Mouse (Mus musculus) embryonic facial prominence, embryonic 11.5 days (tissue): ENCODE results near the gene Tmem222. TPM values are rescaled to one million over a fixed set of nuclear protein-coding genes. Genes with fewer than 3 reads are reported as not detected.

Source experiments
- ATAC-seq: fragments of 200-750 bp; cut with Nextera tagmentation; replicated peaks from 2 replicates; pipeline ENCODE4 v1.8.0; 2017; ENCODE audit warnings: low read depth; ENCODE audit not compliant: insufficient number of reproducible peaks, low FRiP score, low TSS enrichment
- DNase-seq: peaks from one replicate; pipeline ENCODE4 v3.0.0-alpha.2; 2015; ENCODE audit warnings: low spot score
- H3K27ac ChIP-seq: fragments of 300-500 bp; sonication (generic); replicated peaks from 2 replicates; pipeline ENCODE4 v1.5.1; 2014; ENCODE audit warnings: mild to moderate bottlenecking, low read depth, low read length, control low read depth
- H3K27me3 ChIP-seq: fragments of 300-500 bp; sonication (generic); 2 replicates; pipeline ENCODE4 v1.6.1; 2014; ENCODE audit warnings: mild to moderate bottlenecking, low read length, moderate library complexity, mixed read lengths; ENCODE audit not compliant: control insufficient read depth, insufficient read depth
- H3K36me3 ChIP-seq: fragments of 300-500 bp; sonication (generic); replicated peaks from 2 replicates; pipeline ENCODE4 v1.6.1; 2014; ENCODE audit warnings: low read depth, mild to moderate bottlenecking, low read length, moderate library complexity, mixed read lengths; ENCODE audit not compliant: control insufficient read depth, insufficient read depth
- H3K4me1 ChIP-seq: fragments of 300-500 bp; sonication (generic); 2 replicates; pipeline ENCODE4 v1.6.1; 2014; ENCODE audit warnings: low read length, mixed read lengths; ENCODE audit not compliant: control insufficient read depth, insufficient read depth
- H3K4me2 ChIP-seq: fragments of 300-500 bp; sonication (generic); 2 replicates; pipeline ENCODE4 v1.6.1; 2014; ENCODE audit warnings: low read depth, mild to moderate bottlenecking, control low read depth, low read length, moderate library complexity
- H3K4me3 ChIP-seq: fragments of 300-500 bp; sonication (generic); 2 replicates; pipeline ENCODE4 v1.5.1; 2014; ENCODE audit warnings: low read depth, low read length, control low read depth
- H3K9ac ChIP-seq: fragments of 300-500 bp; sonication (generic); replicated peaks from 2 replicates; pipeline ENCODE4 v1.6.1; 2014; ENCODE audit warnings: mild to moderate bottlenecking, control low read depth, low read length
- H3K9me3 ChIP-seq: fragments of 300-500 bp; sonication (generic); replicated peaks from 2 replicates; pipeline ENCODE4 v1.6.1; 2016; ENCODE audit warnings: mild to moderate bottlenecking, low read length, inconsistent platforms, mixed read lengths; ENCODE audit not compliant: control insufficient read depth
- WGBS: fragments of 180-500 bp; shearing (Covaris S2); extraction: QIAGEN DNeasy Blood & Tissue Kit; methylation state at CpG from one replicate; pipeline ENCODE4 v1.1.7; 2014; 5-methylcytosine and 5-hydroxymethylcytosine counted together
- polyA plus RNA-seq: library from polyadenylated mRNA; unstranded; fragments of >200 nt; fragmentation: Nextera tagmentation; extraction: Ambion mirVana; gene quantifications from 2 replicates; pipeline ENCODE4 v1.2.1, GENCODE M21; 2014

Gene Tmem222
- polyA plus RNA-seq, 1 experiment from 2014 or later: 82.0 TPM

- DNase-seq (no peak), ATAC-seq (no peak)
- H3K36me3 ChIP-seq: no peaks in the 10 kb centered on the region
- H3K4me1 ChIP-seq: no peaks in the 10 kb centered on the region; the same call in 1 of the 2 replicates
- no peaks in the 10 kb centered on the region for H3K9me3 ChIP-seq
- H3K27ac ChIP-seq: no peak overlapping the region
- no peak overlapping the region for H3K9ac ChIP-seq
- H3K4me3 ChIP-seq: no peak overlapping the region
- H3K4me2 ChIP-seq: no peak overlapping the region
- 31% methylated on average over 12 of the region's 12 CpGs for WGBS
- peaks cover 14% of the 10 kb centered on the region for H3K27me3 ChIP-seq
Observed at GRCm38 (mm10) chr4:133257230-133257629, 20.4 kb downstream of the Tmem222 start.

GRCm38 (mm10) chr4:133256820-133257219, 20.8 kb downstream of the Tmem222 start:
- Histone ChIP-seq H3K9ac (no peak overlapping the region), H3K4me1 (no peaks in the 10 kb centered on the region; the same call in 1 of the 2 replicates), H3K27ac (no peak overlapping the region), H3K4me3 (no peak overlapping the region), H3K9me3 (no peaks in the 10 kb centered on the region), H3K36me3 (no peaks in the 10 kb centered on the region), H3K4me2 (no peak overlapping the region), H3K27me3 (peaks cover 19% of the 10 kb centered on the region)
- no peak for DNase-seq
- no peak for ATAC-seq
- WGBS: 17% methylated on average over 24 of the region's 24 CpGs

- H3K36me3 ChIP-seq: no peaks in the 10 kb centered on the region
- peaks cover 31% of the 10 kb centered on the region for H3K27me3 ChIP-seq
- no peak overlapping the region for H3K27ac ChIP-seq
- DNase-seq (no peak), ATAC-seq (no peak)
- no peaks in the 10 kb centered on the region for H3K9me3 ChIP-seq
- no peaks in the 10 kb centered on the region; the same call in 1 of the 2 replicates for H3K4me1 ChIP-seq
- no peak overlapping the region for H3K4me3 ChIP-seq
- no peak overlapping the region for H3K4me2 ChIP-seq
- no peak overlapping the region for H3K9ac ChIP-seq
- WGBS: 61% methylated on average over 6 of the region's 6 CpGs
Observed at GRCm38 (mm10) chr4:133255392-133255791, 22.2 kb downstream of the Tmem222 start.

DNA sequence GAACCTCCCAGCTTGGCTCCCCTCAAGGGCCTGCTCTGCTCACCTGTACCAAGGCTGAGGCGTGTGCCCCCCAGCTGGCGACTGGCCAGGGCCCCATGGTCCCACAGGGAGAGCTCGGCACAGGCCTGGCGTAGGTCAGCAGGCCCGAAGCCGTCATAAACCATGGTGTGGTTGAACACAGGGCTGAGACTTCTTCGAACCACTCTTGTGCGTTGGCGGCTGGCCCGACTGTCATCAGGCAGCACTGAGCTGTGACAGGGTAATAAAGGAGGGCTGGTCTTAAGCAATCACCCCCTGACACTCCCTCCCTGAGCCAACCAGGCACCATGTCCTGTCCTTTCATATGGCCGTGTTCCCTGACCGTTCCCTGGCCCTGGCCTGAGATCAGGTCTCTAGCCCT, 24.2 kb downstream of the Tmem222 start:
- no peak overlapping the region for H3K27ac ChIP-seq
- no peaks in the 10 kb centered on the region for H3K36me3 ChIP-seq
- DNase-seq: no peak
- WGBS: 90% methylated on average over 12 of the region's 12 CpGs
- H3K27me3 ChIP-seq: peaks cover 37% of the 10 kb centered on the region
- no peak overlapping the region for H3K4me2 ChIP-seq
- H3K4me1 ChIP-seq: no peaks in the 10 kb centered on the region; the same call in 1 of the 2 replicates
- H3K9me3 ChIP-seq: no peaks in the 10 kb centered on the region
- ATAC-seq: no peak
- no peak overlapping the region for H3K9ac ChIP-seq
- no peak overlapping the region for H3K4me3 ChIP-seq

- Histone ChIP-seq H3K9me3 (no peaks in the 10 kb centered on the region), H3K4me2 (no peak overlapping the region), H3K36me3 (no peaks in the 10 kb centered on the region), H3K27ac (no peak overlapping the region), H3K9ac (no peak overlapping the region), H3K4me1 (no peaks in the 10 kb centered on the region; the same call in 1 of the 2 replicates), H3K27me3 (peaks cover 43% of the 10 kb centered on the region), H3K4me3 (no peak overlapping the region)
- ATAC-seq: no peak
- DNase-seq: peak; percentile 43
- 33% methylated on average over 4 of the region's 4 CpGs for WGBS
Observed at GRCm38 (mm10) chr4:133252089-133252488, 25.5 kb downstream of the Tmem222 start.

- DNase-seq: peak; percentile 38
- H3K9ac ChIP-seq: peak overlapping the region; percentile 44
- WGBS: 1% methylated on average over 30 of the region's 31 CpGs
Observed at GRCm38 (mm10) chr4:133251214-133251613, 26.4 kb downstream of the Tmem222 start.

DNA sequence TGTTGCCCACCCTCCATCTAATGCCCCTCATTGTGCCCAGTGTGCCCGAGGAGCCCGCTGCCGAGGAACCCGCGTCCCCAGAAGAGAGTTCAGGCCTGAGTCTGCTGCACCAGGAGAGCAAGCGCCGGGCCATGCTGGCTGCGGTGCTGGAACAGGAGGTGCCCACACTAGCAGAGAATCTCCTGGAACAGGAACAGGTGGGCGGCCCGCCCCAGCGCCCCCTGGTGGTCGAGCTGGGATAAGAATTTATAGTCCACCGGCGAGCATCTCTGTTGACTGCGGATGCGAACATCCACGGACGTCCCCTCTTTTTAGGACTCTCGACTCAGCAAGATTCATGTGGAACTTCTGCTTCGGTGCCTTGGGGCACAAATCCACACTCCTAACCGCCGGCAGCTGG, 27.0 kb downstream of the Tmem222 start:
- peak; percentile 80 for DNase-seq
- Histone ChIP-seq H3K27ac (no peak overlapping the region), H3K9ac (peak overlapping the region; percentile 44), H3K4me1 (no peaks in the 10 kb centered on the region; the same call in 1 of the 2 replicates), H3K36me3 (no peaks in the 10 kb centered on the region), H3K4me3 (peak overlapping the region; percentile 36), H3K27me3 (peaks cover 39% of the 10 kb centered on the region), H3K9me3 (no peaks in the 10 kb centered on the region), H3K4me2 (peak overlapping the region; percentile 78)
- ATAC-seq: no peak
- WGBS: 3% methylated on average over 22 of the region's 22 CpGs

More at GRCm38 (mm10) chr4:133251214-133251613, 26.4 kb downstream of the Tmem222 start:
- no peaks in the 10 kb centered on the region; the same call in 1 of the 2 replicates for H3K4me1 ChIP-seq
- no peaks in the 10 kb centered on the region for H3K9me3 ChIP-seq
- no peak overlapping the region for H3K27ac ChIP-seq
- H3K4me2 ChIP-seq: peak overlapping the region; percentile 78
- ATAC-seq: no peak
- H3K36me3 ChIP-seq: no peaks in the 10 kb centered on the region
- H3K4me3 ChIP-seq: peak overlapping the region; percentile 36
- H3K27me3 ChIP-seq: peaks cover 41% of the 10 kb centered on the region

DNA sequence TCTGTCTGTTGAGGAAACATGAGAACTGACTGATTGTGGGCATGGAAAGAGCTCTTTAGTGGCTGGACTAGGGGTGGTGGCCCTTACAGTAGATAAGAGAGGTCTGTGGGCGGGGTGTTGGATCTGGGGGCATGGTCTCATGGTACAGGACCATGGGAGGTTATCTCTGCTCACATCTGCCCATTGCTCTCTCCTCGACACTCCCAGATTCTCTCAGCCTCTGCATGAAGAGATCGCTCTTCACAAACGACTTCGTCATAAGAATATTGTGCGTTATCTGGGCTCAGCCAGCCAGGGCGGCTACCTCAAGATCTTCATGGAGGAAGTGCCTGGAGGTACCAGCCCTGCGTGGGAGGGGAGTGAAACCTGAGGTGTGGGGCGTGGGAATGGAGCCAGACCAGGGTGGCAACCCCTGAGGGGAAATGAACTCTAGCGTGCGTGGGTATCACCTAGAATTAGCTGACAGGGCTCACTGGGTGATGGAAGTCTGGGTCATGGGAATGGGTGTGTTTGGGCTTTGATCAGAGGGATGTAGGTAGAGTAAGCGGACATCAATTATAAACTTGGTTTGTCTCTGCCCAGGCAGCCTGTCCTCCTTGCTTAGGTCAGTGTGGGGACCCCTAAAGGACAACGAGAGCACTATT, 29.7 kb downstream of the Tmem222 start:
- Histone ChIP-seq H3K9ac (no peak overlapping the region), H3K27ac (no peak overlapping the region), H3K9me3 (no peaks in the 10 kb centered on the region), H3K27me3 (peaks cover 39% of the 10 kb centered on the region), H3K4me3 (no peak overlapping the region), H3K36me3 (no peaks in the 10 kb centered on the region), H3K4me2 (no peak overlapping the region), H3K4me1 (no peaks in the 10 kb centered on the region; the same call in 1 of the 2 replicates)
- WGBS: 76% methylated on average over 13 of the region's 13 CpGs
- DNase-seq (no peak), ATAC-seq (no peak)
